Mouse (Mus musculus) MEL (cell line): Measurements from ENCODE around the gene Tcf7l2. TPM values are rescaled to one million over a fixed set of nuclear protein-coding genes. Genes with fewer than 3 reads are reported as not detected.

Source experiments
- DNase-seq: peaks from one replicate; pipeline ENCODE4 v3.0.0; 2011; ENCODE audit warnings: low read depth, low spot score
- H3K27ac ChIP-seq: 2 replicates; pipeline ENCODE4 v1.5.1; 2012; ENCODE audit warnings: low read depth, mild to moderate bottlenecking, control low read depth, low read length, moderate library complexity; ENCODE audit not compliant: control insufficient read depth
- H3K27me3 ChIP-seq, 2 experiments: fragments of 150-350 bp in 1 of 2; sonication (generic) in 1 of 2; 2 replicates each; pipeline ENCODE4 v1.6.1; 2012; ENCODE audit warnings: low read length in 2 of 2, mild to moderate bottlenecking in 2 of 2, improper control_type of control experiment in 1 of 2, moderate library complexity in 1 of 2; ENCODE audit not compliant: insufficient read depth in 2 of 2, control insufficient read depth in 1 of 2
- H3K36me3 ChIP-seq, 2 experiments: 2 replicates each; pipeline ENCODE4 v1.6.1; 2012 to 2014; ENCODE audit warnings: low read length in 2 of 2, improper control_type of control experiment in 1 of 2, inconsistent platforms in 1 of 2, mild to moderate bottlenecking in 1 of 2; ENCODE audit not compliant: insufficient read depth in 2 of 2, control insufficient read depth in 1 of 2
- H3K4me1 ChIP-seq, 2 experiments: fragments of 150-350 bp in 1 of 2; sonication (generic) in 1 of 2; 2 replicates each; pipeline ENCODE4 v1.6.1; 2012; ENCODE audit warnings: low read length in 2 of 2, improper control_type of control experiment in 1 of 2, mild to moderate bottlenecking in 1 of 2; ENCODE audit not compliant: insufficient read depth in 2 of 2, control insufficient read depth in 1 of 2
- H3K4me3 ChIP-seq, 2 experiments: fragments of 150-350 bp in 1 of 2; sonication (generic) in 1 of 2; 2 replicates each; pipeline ENCODE4 v1.5.1; 2012; ENCODE audit warnings: low read depth in 2 of 2, low read length in 2 of 2, mild to moderate bottlenecking in 2 of 2, moderate library complexity in 2 of 2, control low read depth in 1 of 2, improper control_type of control experiment in 1 of 2; ENCODE audit not compliant: control insufficient read depth in 1 of 2, insufficient read depth in 1 of 2
- H3K79me2 ChIP-seq: 2 replicates; pipeline ENCODE4 v1.6.1; 2012; ENCODE audit warnings: mild to moderate bottlenecking, low read length, moderate library complexity; ENCODE audit not compliant: control insufficient read depth, poor library complexity, insufficient read depth
- H3K9ac ChIP-seq: 2 replicates; pipeline ENCODE4 v1.6.1; 2012; ENCODE audit warnings: low read depth, mild to moderate bottlenecking, control low read depth, low read length, moderate library complexity; ENCODE audit not compliant: control insufficient read depth, poor library complexity, severe bottlenecking
- H3K9me3 ChIP-seq: fragments of 150-350 bp; sonication (generic); replicated peaks from 2 replicates; pipeline ENCODE4 v1.6.1; 2012; ENCODE audit warnings: mild to moderate bottlenecking, low read length, improper control_type of control experiment, moderate library complexity; ENCODE audit not compliant: insufficient read depth
- BHLHE40 ChIP-seq: IDR thresholded peaks from 2 replicates; pipeline ENCODE4 v1.6.1; 2012; ENCODE audit warnings: low read depth, mild to moderate bottlenecking, inconsistent platforms, low read length, improper control_type of control experiment, borderline replicate concordance
- CHD2 ChIP-seq: IDR thresholded peaks from 2 replicates; pipeline ENCODE4 v1.6.1; 2011; ENCODE audit warnings: low read length, improper control_type of control experiment
- CTCF ChIP-seq, 3 experiments: IDR thresholded peaks in 2 of 3; conservative IDR thresholded peaks in 1 of 3; 2 replicates each; pipeline ENCODE4 v1.5.1; 2011 to 2012; ENCODE audit warnings: low read length in 3 of 3, low read depth in 2 of 3, mild to moderate bottlenecking in 2 of 3, improper control_type of control experiment in 1 of 3, inconsistent platforms in 1 of 3, mixed read lengths in 1 of 3, moderate library complexity in 1 of 3; ENCODE audit not compliant: control insufficient read depth in 1 of 3, insufficient read depth in 1 of 3, poor library complexity in 1 of 3, severe bottlenecking in 1 of 3
- E2F4 ChIP-seq: IDR thresholded peaks from 2 replicates; pipeline ENCODE4 v1.6.1; 2011; ENCODE audit warnings: low read depth, low read length, improper control_type of control experiment, borderline replicate concordance
- ELF1 ChIP-seq: IDR thresholded peaks from 2 replicates; pipeline ENCODE4 v1.6.1; 2014; ENCODE audit warnings: low read depth, mild to moderate bottlenecking, inconsistent platforms, low read length, improper control_type of control experiment, moderate library complexity
- EP300 ChIP-seq, 2 experiments: IDR thresholded peaks; 2 replicates each; pipeline ENCODE4 v1.6.1; 2011; ENCODE audit warnings: improper control_type of control experiment in 2 of 2, low read length in 2 of 2, low read depth in 1 of 2, mild to moderate bottlenecking in 1 of 2
- ETS1 ChIP-seq: IDR thresholded peaks from 2 replicates; pipeline ENCODE4 v1.6.1; 2012; ENCODE audit warnings: low read depth, mild to moderate bottlenecking, inconsistent platforms, low read length, improper control_type of control experiment, moderate library complexity
- GABPA ChIP-seq: IDR thresholded peaks from 2 replicates; pipeline ENCODE4 v1.6.1; 2012; ENCODE audit warnings: low read depth, mild to moderate bottlenecking, inconsistent platforms, low read length, improper control_type of control experiment, moderate library complexity
- GATA1 ChIP-seq: IDR thresholded peaks from 2 replicates; pipeline ENCODE4 v1.6.1; 2011; ENCODE audit warnings: low read depth, low read length, improper control_type of control experiment
- HCFC1 ChIP-seq: IDR thresholded peaks from 2 replicates; pipeline ENCODE4 v1.6.1; 2012; ENCODE audit warnings: low read depth, mild to moderate bottlenecking, inconsistent platforms, low read length, improper control_type of control experiment, moderate library complexity
- JUND ChIP-seq: IDR thresholded peaks from 2 replicates; pipeline ENCODE4 v1.6.1; 2011; ENCODE audit warnings: low read depth, mild to moderate bottlenecking, improper control_type of control experiment, low read length
- MAFK ChIP-seq: IDR thresholded peaks from 2 replicates; pipeline ENCODE4 v1.6.1; 2011; ENCODE audit warnings: low read depth, mild to moderate bottlenecking, low read length, improper control_type of control experiment, borderline replicate concordance
- MAZ ChIP-seq: IDR thresholded peaks from 2 replicates; pipeline ENCODE4 v1.6.1; 2012; ENCODE audit warnings: low read depth, mild to moderate bottlenecking, inconsistent platforms, low read length, improper control_type of control experiment
- MYB ChIP-seq: IDR thresholded peaks from 2 replicates; pipeline ENCODE4 v1.6.1; 2011; ENCODE audit warnings: mild to moderate bottlenecking, low read depth, low read length, improper control_type of control experiment
- MYC ChIP-seq: IDR thresholded peaks from 2 replicates; pipeline ENCODE4 v1.6.1; 2011; ENCODE audit warnings: low read depth, mild to moderate bottlenecking, low read length, improper control_type of control experiment, moderate library complexity
- POLR2A ChIP-seq, 2 experiments: IDR thresholded peaks; 2 replicates each; pipeline ENCODE4 v1.6.1; 2011 to 2012; ENCODE audit warnings: low read length in 2 of 2, mild to moderate bottlenecking in 2 of 2, control low read depth in 1 of 2, improper control_type of control experiment in 1 of 2, low read depth in 1 of 2, moderate library complexity in 1 of 2; ENCODE audit not compliant: control insufficient read depth in 1 of 2, insufficient read depth in 1 of 2, poor library complexity in 1 of 2
- POLR2AphosphoS5 ChIP-seq: IDR thresholded peaks from 2 replicates; pipeline ENCODE4 v1.6.1; 2012; ENCODE audit warnings: low read depth, borderline replicate concordance, mild to moderate bottlenecking, inconsistent platforms, low read length, moderate library complexity, mixed read lengths
- RCOR1 ChIP-seq: IDR thresholded peaks from 2 replicates; pipeline ENCODE4 v1.6.1; 2012; ENCODE audit warnings: low read depth, mild to moderate bottlenecking, inconsistent platforms, low read length, improper control_type of control experiment
- SIN3A ChIP-seq: IDR thresholded peaks from 2 replicates; pipeline ENCODE4 v1.6.1; 2012; ENCODE audit warnings: low read length, improper control_type of control experiment, inconsistent platforms
- TCF12 ChIP-seq: IDR thresholded peaks from 2 replicates; pipeline ENCODE4 v1.6.1; 2014; ENCODE audit warnings: low read depth, mild to moderate bottlenecking, inconsistent platforms, low read length, improper control_type of control experiment, moderate library complexity
- UBTF ChIP-seq: IDR thresholded peaks from 2 replicates; pipeline ENCODE4 v1.6.1; 2012; ENCODE audit warnings: low read depth, mild to moderate bottlenecking, inconsistent platforms, low read length, improper control_type of control experiment, moderate library complexity, borderline replicate concordance; ENCODE audit not compliant: insufficient read depth
- ZMIZ1 ChIP-seq: IDR thresholded peaks from 2 replicates; pipeline ENCODE4 v1.6.1; 2012; ENCODE audit warnings: low read depth, mild to moderate bottlenecking, inconsistent platforms, low read length, improper control_type of control experiment, moderate library complexity
- ZNF384 ChIP-seq: IDR thresholded peaks from 2 replicates; pipeline ENCODE4 v1.6.1; 2012; ENCODE audit warnings: low read depth, mild to moderate bottlenecking, inconsistent platforms, low read length, improper control_type of control experiment
- polyA plus RNA-seq, 2 experiments: library from polyadenylated mRNA; stranded (reverse) in 1 of 2; unstranded in 1 of 2; fragments of >175 nt in 1 of 2; fragments of >200 nt in 1 of 2; gene quantifications; 2 replicates each; pipeline versions ENCODE4 v1.2.1 to v1.2.4; 2012; ENCODE audit warnings: low replicate concordance in 2 of 2, low read depth in 1 of 2; ENCODE audit not compliant: insufficient read length in 2 of 2, insufficient read depth in 1 of 2, missing spikeins in 1 of 2
- total RNA-seq: library from RNA; depleted of rRNA; stranded (reverse); fragments of 300-350 nt; gene quantifications from 2 replicates; pipeline ENCODE4 v1.2.3, GENCODE M21; 2012

Tcf7l2 gene
- total and polyA plus RNA-seq, 3 experiments, result 0.65 to 12.8 TPM; not detected in 1

- peak overlapping the region; percentile 60 for H3K27ac ChIP-seq
- H3K9me3 ChIP-seq, result no peaks in the 10 kb centered on the region
- no peaks in the 10 kb centered on the region for H3K27me3 ChIP-seq
- H3K36me3 ChIP-seq, result peaks cover 0 to 43% of the 10 kb centered on the region in 2 experiments; a peak in 2 of 4 replicates
- TF ChIP-seq GATA1, result peak; percentile 89
- TF ChIP-seq BHLHE40, result 0 out of 2 replicates have a peak, but pooled peaks have one; percentile 21
- TF ChIP-seq HCFC1, result no peak
- TF ChIP-seq CTCF (IDR thresholded peaks at IDR 0.05 in 2 of 3, conservative IDR thresholded peaks at IDR 0.05 in 1 of 3; ENCODE audit: control insufficient read depth in 1 of 3, insufficient read depth in 1 of 3, low read depth in 2 of 3, low read length in 3 of 3, poor library complexity in 1 of 3, severe bottlenecking in 1 of 3), result no peak
- peak; percentile 67 for TF ChIP-seq MAZ
- TF ChIP-seq UBTF, result no peak
- TF ChIP-seq ZNF384, result peak; percentile 90
- TF ChIP-seq ELF1, result no peak
- peak; percentile 75 to 79 for TF ChIP-seq EP300 (IDR thresholded peaks at IDR 0.05; ENCODE audit: low read depth in 1 of 2, low read length in 2 of 2)
- TF ChIP-seq GABPA, result no peak
- 0 out of 2 replicates have a peak, but pooled peaks have one; percentile 65 for TF ChIP-seq MYC
- 0 out of 2 replicates have a peak, but pooled peaks have one; percentile 22 for TF ChIP-seq ZMIZ1
- TF ChIP-seq POLR2AphosphoS5, result no peak
- TF ChIP-seq MYB, result no peak
- peak; percentile 74; the same call in 1 of the 2 replicates for TF ChIP-seq ETS1
- TF ChIP-seq SIN3A, result peak; percentile 77
- TF ChIP-seq JUND, result no peak
- TF ChIP-seq E2F4, result no peak
- peak; percentile 68 for TF ChIP-seq RCOR1
- no peak for TF ChIP-seq POLR2A (IDR thresholded peaks at IDR 0.05; ENCODE audit: control insufficient read depth in 1 of 2, insufficient read depth in 1 of 2, low read depth in 1 of 2, low read length in 2 of 2, poor library complexity in 1 of 2)
- TF ChIP-seq CHD2, result peak; percentile 37; the same call in 1 of the 2 replicates
- peak; percentile 83 for TF ChIP-seq TCF12
- TF ChIP-seq MAFK, result 0 out of 2 replicates have a peak, but pooled peaks have one; percentile 25
- TF ChIP-seq, all 39 proteins: peak for 13
- Histone ChIP-seq H3K79me2 (no peaks in the 10 kb centered on the region), H3K9ac (peak overlapping the region; percentile 45), H3K4me3 (peak overlapping the region in 1 of 2 experiments; percentile 1; a peak in 1 of 4 replicates), H3K4me1 (peaks cover 30 to 47% of the 10 kb centered on the region in 2 experiments)
- DNase-seq, result peak; percentile 90
These were observed 83.6 kb downstream of the Tcf7l2 start for GRCm38 (mm10) chr19:55825001-55825827.
